Mouse (Mus musculus) C2C12 (cell line): ENCODE results near the gene Hoxb8.

Experiments used
- CEBPB ChIP-seq: IDR thresholded peaks from one replicate; pipeline ENCODE4 v1.6.1; 2011; ENCODE audit warnings: low read depth, mild to moderate bottlenecking, control low read depth, moderate library complexity
- CTCF ChIP-seq: IDR thresholded peaks from one replicate; pipeline ENCODE4 v1.5.1; 2011; ENCODE audit not compliant: control insufficient read depth, insufficient read depth, insufficient read length
- FOSL1 ChIP-seq: IDR thresholded peaks from one replicate; pipeline ENCODE4 v1.8.0; 2011; ENCODE audit warnings: mild to moderate bottlenecking, low read length; ENCODE audit not compliant: poor library complexity, insufficient read depth, severe bottlenecking
- MAX ChIP-seq: IDR thresholded peaks from one replicate; pipeline ENCODE4 v1.6.1; 2011; ENCODE audit warnings: mild to moderate bottlenecking, control low read depth
- MYOD1 ChIP-seq: IDR thresholded peaks from one replicate; pipeline ENCODE4 v1.6.1; 2011; ENCODE audit warnings: low read depth; ENCODE audit not compliant: control insufficient read depth, insufficient read length
- USF1 ChIP-seq: IDR thresholded peaks from one replicate; pipeline ENCODE4 v1.6.1; 2011; ENCODE audit warnings: low read depth, mild to moderate bottlenecking, control low read depth, moderate library complexity

GRCm38 (mm10) chr11:96279421-96280233, 2.1 kb upstream of the Hoxb8 start:
- TF ChIP-seq CTCF (no peak), MAX (no peak), USF1 (no peak), FOSL1 (no peak), MYOD1 (no peak), CEBPB (no peak)
